Mouse (Mus musculus) MEL (cell line): ENCODE data around the gene Ptma.

Experiments used
- BHLHE40 ChIP-seq: IDR thresholded peaks from 2 replicates; pipeline ENCODE4 v1.6.1; 2012; ENCODE audit warnings: low read depth, mild to moderate bottlenecking, inconsistent platforms, low read length, improper control_type of control experiment, borderline replicate concordance
- E2F4 ChIP-seq: IDR thresholded peaks from 2 replicates; pipeline ENCODE4 v1.6.1; 2011; ENCODE audit warnings: low read depth, low read length, improper control_type of control experiment, borderline replicate concordance
- EP300 ChIP-seq, 2 experiments: IDR thresholded peaks; 2 replicates each; pipeline ENCODE4 v1.6.1; 2011; ENCODE audit warnings: improper control_type of control experiment in 2 of 2, low read length in 2 of 2, low read depth in 1 of 2, mild to moderate bottlenecking in 1 of 2
- HCFC1 ChIP-seq: IDR thresholded peaks from 2 replicates; pipeline ENCODE4 v1.6.1; 2012; ENCODE audit warnings: low read depth, mild to moderate bottlenecking, inconsistent platforms, low read length, improper control_type of control experiment, moderate library complexity
- MAX ChIP-seq: IDR thresholded peaks from 2 replicates; pipeline ENCODE4 v1.6.1; 2011; ENCODE audit warnings: low read length, improper control_type of control experiment

- no peak for TF ChIP-seq MAX
- no peak for TF ChIP-seq E2F4
- no peak for TF ChIP-seq HCFC1
- TF ChIP-seq EP300 (IDR thresholded peaks at IDR 0.05; ENCODE audit: low read depth in 1 of 2, low read length in 2 of 2): no peak
- TF ChIP-seq BHLHE40: no peak
Measured at GRCm38 (mm10) chr1:86507866-86508265, 18.7 kb upstream of the Ptma start.
